Mouse (Mus musculus): ENCODE results near the gene Snx27.
A peak's percentile ranks its signal among the peaks of the same experiment; 100 is the strongest.

The Snx27 gene

GRCm38 (mm10) chr3:94582456-94582891 is at the start of gene Snx27:
Gene Snx27 (minus strand): TSS chr3:94582716.
- peak; percentile 90 to 93 for DNase-seq (ENCODE audit: low spot score in 2 of 2)

DNA sequence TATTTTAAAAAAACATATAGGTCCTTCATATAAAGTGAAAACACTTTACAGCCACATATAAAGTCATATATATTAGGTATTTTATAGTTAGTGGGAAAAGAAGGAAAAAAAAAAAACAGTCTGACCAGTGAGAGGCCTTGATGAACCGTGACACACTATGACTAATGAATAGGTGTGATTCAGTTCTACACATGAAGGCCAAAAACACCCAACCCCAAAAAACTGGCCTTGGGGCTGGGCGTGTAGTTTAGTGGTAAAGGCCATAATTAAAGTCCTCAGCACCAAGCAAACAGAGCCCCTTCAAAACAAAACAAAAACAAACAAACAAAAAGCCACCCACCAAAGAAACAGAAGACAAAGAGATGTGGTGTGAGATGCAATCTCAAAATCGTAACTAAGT is 47.4 kb upstream of the Snx27 start:
- no peak for DNase-seq (ENCODE audit: low spot score in 2 of 2)

- no peak for DNase-seq (ENCODE audit: low spot score in 2 of 2)
These were observed 46.2 kb upstream of the Snx27 start for GRCm38 (mm10) chr3:94628712-94629111.

GRCm38 (mm10) chr3:94624281-94624680 is 41.8 kb upstream of the Snx27 start:
- no peak for DNase-seq (ENCODE audit: low spot score in 2 of 2)

GRCm38 (mm10) chr3:94622550-94622949 is 40.0 kb upstream of the Snx27 start:
- no peak for DNase-seq (ENCODE audit: low spot score in 2 of 2)

GRCm38 (mm10) chr3:94621740-94622507 is 39.4 kb upstream of the Snx27 start:
- DNase-seq (ENCODE audit: low spot score in 2 of 2), result no peak

GRCm38 (mm10) chr3:94616717-94617116 is 34.2 kb upstream of the Snx27 start:
- no peak for DNase-seq (ENCODE audit: low spot score in 2 of 2)

DNA sequence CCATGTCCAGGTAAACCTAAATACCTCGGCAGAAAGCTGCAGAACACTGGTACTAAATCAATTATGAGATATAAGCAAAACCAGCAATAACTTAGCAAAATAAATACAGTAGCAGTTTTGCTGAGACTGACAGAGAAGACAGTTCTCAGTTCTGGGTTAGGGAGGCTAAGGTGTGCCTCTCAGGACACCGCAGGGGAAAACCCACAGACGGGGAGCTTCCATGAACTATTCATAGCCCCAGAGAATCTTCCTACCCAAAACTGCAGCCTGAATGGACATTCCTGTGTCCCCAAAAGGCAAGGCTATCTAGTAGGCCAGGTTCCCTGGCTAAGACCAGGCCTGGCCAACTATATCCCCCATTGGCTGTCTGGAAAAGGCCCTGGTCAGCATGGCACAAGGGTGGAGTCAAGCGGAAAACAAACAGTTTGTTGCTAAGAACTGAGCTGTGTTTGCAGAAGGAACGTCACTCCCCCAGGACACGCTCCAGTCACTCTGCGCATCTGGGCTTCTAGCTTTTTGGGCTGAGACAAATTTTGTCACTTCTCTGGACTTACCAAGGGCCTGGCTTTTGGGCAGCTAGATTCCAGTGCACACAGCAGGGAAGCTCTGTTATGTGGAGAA is 30.9 kb upstream of the Snx27 start:
- no peak for DNase-seq (ENCODE audit: low spot score in 2 of 2)

DNA sequence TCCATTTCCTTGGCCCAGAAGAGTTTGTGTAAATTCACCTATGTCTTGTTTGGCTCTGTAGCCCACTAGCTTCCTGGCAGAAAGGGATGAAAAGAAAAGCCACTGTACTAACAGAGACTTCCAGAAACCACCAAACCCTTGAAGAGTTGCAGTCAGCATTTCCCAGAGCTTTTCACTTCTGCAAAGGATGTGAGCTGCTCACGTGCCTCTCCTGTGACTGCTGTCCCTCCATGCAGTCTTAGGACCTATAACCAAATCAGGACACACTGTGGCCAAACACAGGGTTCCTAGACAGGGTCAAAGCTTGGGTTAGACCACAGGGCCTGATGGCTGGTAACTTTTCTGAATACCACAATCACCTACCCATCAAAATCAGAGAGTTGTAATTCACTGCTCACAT is 29.8 kb upstream of the Snx27 start:
- no peak for DNase-seq (ENCODE audit: low spot score in 2 of 2)

GRCm38 (mm10) chr3:94611834-94612233 is 29.3 kb upstream of the Snx27 start:
- no peak for DNase-seq (ENCODE audit: low spot score in 2 of 2)

DNA sequence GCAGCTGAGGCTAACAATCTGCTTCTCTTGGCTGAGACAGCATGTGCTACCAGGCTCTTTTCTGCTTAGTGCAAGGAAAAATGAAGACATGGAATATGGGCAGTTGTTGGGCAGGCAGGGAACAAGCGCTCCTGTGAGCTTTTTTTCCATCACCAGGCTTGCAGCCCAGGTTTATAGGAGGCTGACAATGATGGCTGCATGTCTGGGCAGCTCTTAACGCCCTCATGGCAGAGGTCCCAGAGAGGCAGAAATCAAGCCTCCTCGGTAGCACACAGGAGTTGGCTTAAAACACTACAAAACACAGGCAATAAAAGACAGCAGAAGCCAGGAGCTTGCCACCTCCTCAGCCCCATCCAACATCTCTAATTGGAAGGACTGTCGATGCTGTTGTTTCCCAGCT is 28.8 kb upstream of the Snx27 start:
- peak in 1 of 2 experiments; percentile 12 for DNase-seq (ENCODE audit: low spot score in 2 of 2)

DNA sequence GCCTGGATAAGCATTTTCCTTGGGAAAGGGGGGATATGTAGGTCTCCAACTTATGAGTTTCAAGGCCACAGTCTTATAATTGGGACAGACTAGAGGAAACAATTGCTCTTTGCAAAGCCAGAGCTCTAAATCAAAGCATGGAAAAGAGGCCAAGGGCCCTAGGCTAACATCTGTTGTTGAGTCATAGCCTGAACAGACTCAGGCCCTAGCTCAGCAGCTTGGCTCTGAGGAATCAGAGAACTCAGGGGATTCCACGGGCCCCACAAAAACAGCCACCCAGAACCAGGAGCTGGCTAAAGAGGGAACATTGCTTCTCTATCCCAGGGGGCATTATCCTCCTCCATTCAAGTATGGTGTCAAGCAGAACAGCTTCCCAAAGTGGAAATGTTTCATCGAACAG is 28.1 kb upstream of the Snx27 start:
- no peak for DNase-seq (ENCODE audit: low spot score in 2 of 2)

GRCm38 (mm10) chr3:94609621-94610020 is 27.1 kb upstream of the Snx27 start:
- DNase-seq (ENCODE audit: low spot score in 2 of 2), result no peak

DNA sequence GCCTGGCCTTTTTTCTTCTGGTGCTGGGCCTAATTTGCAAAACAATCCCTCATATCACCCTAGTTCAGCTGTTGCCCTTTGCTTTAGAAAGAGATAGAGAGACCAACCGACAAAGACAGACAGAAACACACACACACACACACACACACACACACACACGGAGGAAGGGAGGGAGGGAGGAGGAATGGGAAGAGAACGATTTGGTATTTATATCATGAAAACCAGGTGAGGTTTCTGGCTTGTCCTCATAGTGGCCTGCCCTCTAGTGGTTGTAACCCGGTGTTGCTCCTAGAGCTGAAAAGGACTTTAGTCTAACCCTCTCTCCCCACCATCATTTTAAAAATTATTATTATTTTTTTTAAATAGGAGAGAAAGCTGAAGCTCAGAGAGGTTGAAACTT is 19.4 kb upstream of the Snx27 start:
- no peak for DNase-seq (ENCODE audit: low spot score in 2 of 2)

GRCm38 (mm10) chr3:94597224-94597779 is 14.8 kb upstream of the Snx27 start:
- no peak for DNase-seq (ENCODE audit: low spot score in 2 of 2)

DNA sequence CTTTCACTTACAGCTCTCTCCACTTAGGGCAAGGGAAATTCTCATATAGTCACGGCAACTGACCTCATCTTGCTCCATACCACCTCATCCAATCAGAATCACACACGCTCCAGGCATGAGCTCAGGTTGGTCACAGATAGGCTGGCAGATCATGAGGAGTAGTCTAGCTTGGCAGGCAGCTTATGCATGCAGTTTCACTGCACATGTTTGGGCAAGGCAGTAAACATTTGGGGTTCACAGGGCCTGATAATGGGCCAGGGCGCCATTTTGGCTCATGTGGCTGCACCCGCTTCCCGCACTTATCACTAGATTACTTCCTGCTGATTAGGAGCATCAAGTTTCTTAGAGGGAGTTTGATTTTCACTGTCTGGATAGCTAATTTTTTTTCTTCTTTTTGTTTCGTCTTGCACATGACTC is 13.4 kb upstream of the Snx27 start:
- no peak for DNase-seq (ENCODE audit: low spot score in 2 of 2)

DNA sequence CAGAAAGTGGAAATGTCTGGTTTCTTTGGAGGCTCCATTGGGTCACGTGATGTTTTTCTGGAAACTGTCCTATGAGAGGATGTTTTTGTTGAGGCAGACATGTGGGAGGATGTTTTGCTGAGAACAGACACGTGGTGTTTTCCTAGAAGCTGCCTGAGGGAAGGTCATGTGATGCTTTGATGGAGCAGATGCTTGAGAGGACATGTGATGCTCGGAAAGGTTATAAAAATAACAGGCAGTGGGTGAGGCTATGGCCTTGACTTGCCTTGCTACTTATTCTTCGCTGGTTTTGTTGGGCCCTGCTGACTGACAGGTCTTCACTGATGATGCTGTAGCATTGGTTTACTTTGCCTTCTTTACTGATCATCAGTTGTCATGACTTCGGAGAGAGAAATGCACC is 8.6 kb upstream of the Snx27 start:
- no peak for DNase-seq (ENCODE audit: low spot score in 2 of 2)

DNA sequence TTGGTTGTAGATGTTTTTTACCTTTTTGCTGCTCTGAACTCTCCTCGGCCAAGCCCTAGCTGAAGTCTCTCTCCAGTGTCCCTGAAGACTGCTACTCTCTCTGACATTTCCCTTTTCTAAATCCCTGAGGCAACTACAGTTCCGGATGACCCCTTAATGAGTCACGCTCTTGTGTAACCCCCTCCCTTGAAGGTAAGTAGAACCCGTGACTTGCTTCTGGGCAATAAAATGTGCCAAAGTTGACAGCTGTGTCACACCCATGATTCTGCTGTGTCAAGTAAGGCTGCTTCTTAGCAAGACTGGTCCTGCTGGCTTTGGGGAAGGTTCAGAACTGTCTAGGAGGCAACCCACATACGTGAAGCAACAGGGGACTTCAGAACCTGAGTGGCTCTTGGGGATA is 5.4 kb upstream of the Snx27 start:
- DNase-seq (ENCODE audit: low spot score in 2 of 2), result no peak

GRCm38 (mm10) chr3:94582944-94583343 is 428 bp upstream of the Snx27 start:
- no peak for DNase-seq (ENCODE audit: low spot score in 2 of 2)

DNA sequence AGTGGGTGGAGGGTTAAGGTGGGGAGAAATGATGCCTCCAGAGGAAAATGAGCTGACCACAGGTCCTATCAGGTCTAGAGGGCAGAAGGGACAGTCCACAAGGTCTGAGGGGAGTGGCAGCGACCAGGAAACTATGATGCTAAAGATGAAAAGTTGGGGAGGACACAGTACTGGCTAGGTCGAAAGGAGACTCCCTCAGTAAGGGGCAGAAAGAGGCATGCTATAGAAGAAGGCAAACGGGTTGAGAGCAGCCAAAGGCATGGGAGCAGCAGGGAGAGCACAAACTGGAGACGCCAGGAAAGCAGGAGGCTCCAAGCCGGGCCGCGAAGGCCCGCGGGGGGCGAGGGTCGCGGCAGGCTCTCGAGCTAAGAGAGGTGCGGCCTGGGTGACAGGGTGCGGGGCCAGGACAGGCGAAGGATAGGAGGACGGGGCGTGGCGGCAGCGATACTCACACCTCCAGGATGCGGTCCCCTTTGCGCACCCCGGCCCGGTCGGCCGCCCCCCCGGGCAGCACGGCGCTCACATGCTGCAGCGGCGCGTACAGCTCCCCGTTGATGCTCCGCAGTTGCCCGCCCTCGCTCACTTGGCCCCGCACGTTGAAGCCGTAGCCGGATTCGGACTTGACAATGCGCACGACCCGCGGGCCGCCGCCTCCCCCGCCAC is 592 bp downstream of the Snx27 start:
- peak in 1 of 2 experiments; percentile 55 for DNase-seq (ENCODE audit: low spot score in 2 of 2)

GRCm38 (mm10) chr3:94581138-94581780 is 1.3 kb downstream of the Snx27 start:
- peak; percentile 27 to 38 for DNase-seq (ENCODE audit: low spot score in 2 of 2)

DNA sequence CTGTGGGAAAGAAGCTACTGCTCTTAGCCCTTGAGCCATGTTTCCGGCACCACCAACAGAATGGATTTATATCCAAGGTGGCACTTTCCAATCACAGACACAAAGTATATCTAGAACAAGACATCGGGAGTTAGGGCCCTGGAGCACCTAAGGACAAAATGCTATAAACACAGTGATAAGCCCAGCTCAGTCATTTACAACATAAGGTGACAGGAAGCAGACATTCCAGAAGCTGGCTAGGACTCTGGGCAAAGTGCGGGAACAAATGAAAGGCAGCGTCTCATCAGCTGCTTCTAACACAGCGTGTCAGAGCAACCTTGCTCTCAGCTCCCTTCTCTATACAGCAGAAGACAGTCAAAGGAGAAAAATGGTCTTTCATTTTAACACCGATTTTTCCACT is 8.0 kb downstream of the Snx27 start:
- DNase-seq (ENCODE audit: low spot score in 2 of 2), result no peak
